Mouse (Mus musculus) midbrain, embryonic 12.5 days (tissue): ENCODE data around the gene Slc39a13. TPM values are rescaled to one million over a fixed set of nuclear protein-coding genes. Genes with fewer than 3 reads are reported as not detected.
"Not testable (repeated sequence)": the region's sequence is repeated elsewhere in the genome, so short reads cannot be mapped to it uniquely, and the experiment has no call there.

ENCODE experiments used
- ATAC-seq: fragments of 200-750 bp; cut with Nextera tagmentation; 2 replicates; pipeline ENCODE4 v1.8.0; 2017; ENCODE audit warnings: low read depth, moderate TSS enrichment, moderate library complexity; ENCODE audit not compliant: low FRiP score
- H3K27ac ChIP-seq: fragments of 300-500 bp; sonication (generic); replicated peaks from 2 replicates; pipeline ENCODE4 v1.5.1; 2016; ENCODE audit warnings: mild to moderate bottlenecking
- H3K27me3 ChIP-seq: fragments of 300-500 bp; sonication (generic); 2 replicates; pipeline ENCODE4 v1.6.1; 2016; ENCODE audit warnings: mild to moderate bottlenecking
- H3K36me3 ChIP-seq: fragments of 300-500 bp; sonication (generic); 2 replicates; pipeline ENCODE4 v1.6.1; 2016
- H3K4me1 ChIP-seq: fragments of 300-500 bp; sonication (generic); 2 replicates; pipeline ENCODE4 v1.6.1; 2016
- H3K4me2 ChIP-seq: fragments of 300-500 bp; sonication (generic); replicated peaks from 2 replicates; pipeline ENCODE4 v1.6.1; 2016; ENCODE audit warnings: mild to moderate bottlenecking, moderate library complexity
- H3K4me3 ChIP-seq: fragments of 300-500 bp; sonication (generic); 2 replicates; pipeline ENCODE4 v1.5.1; 2016; ENCODE audit warnings: mild to moderate bottlenecking
- H3K9ac ChIP-seq: fragments of 300-500 bp; sonication (generic); replicated peaks from 2 replicates; pipeline ENCODE4 v1.6.1; 2016; ENCODE audit warnings: mild to moderate bottlenecking, moderate library complexity
- H3K9me3 ChIP-seq: fragments of 300-500 bp; sonication (generic); 2 replicates; pipeline ENCODE4 v1.6.1; 2016; ENCODE audit warnings: mild to moderate bottlenecking
- WGBS: fragments of 180-500 bp; shearing (Covaris S2); methylation state at CpG from one replicate; pipeline ENCODE4 v1.1.7; 2016; 5-methylcytosine and 5-hydroxymethylcytosine counted together
- polyA plus RNA-seq: library from polyadenylated mRNA; unstranded; fragments of >200 nt; fragmentation: Nextera tagmentation; extraction: Ambion mirVana; gene quantifications from 2 replicates; pipeline ENCODE4 v1.2.1, GENCODE M21; 2016

Slc39a13 gene
- polyA plus RNA-seq, 1 experiment from 2014 or later: 30.8 TPM

DNA sequence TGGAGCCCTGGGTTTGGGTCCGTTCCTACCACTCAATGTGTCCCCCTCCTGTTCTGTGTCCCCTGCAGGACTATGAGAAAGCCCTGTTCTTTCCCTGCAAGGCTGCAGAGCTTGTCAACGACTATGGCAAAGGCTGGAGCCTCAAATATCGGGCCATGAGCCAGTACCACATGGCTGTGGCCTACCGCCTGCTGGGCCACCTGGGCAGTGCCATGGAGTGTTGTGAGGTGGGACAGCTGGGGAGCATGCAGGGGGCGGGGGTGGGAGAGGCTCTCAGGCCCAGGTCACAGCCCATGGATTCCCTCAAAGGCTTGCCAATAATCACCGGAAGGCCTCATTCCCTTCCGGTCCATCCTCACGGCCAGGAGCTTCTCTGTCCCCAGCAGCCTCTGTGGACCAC, 28.4 kb downstream of the Slc39a13 start:
- Histone ChIP-seq H3K9me3 (no peaks in the 10 kb centered on the region), H3K27ac (no peak overlapping the region), H3K4me3 (no peak overlapping the region), H3K4me2 (no peak overlapping the region), H3K36me3 (no peaks in the 10 kb centered on the region), H3K27me3 (no peaks in the 10 kb centered on the region), H3K9ac (no peak overlapping the region), H3K4me1 (no peaks in the 10 kb centered on the region; the same call in 1 of the 2 replicates)
- ATAC-seq: no peak
- WGBS: 74% methylated on average over 8 of the region's 8 CpGs

DNA sequence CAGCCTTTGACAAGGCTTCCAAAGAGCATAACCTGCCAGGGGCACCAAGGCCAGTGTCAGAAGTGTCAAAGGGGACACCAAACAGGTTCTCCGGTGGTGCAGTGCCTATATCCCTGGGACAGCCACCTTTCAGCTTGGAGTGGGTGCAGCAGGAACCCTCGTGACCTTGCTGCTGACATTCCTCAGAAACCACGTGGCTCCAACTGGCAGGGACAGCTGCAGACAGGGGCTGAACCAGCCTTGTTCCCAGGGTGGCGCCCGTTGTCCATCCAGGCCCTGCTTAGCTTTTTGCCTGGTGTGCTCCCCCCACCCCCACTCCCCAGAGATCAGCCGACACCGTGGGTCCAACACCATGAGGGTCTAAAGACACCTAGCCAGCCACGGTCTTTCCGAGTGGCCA, 34.8 kb downstream of the Slc39a13 start, which contains the start of gene Rapsn:
Gene Rapsn (plus strand): TSS at position 236 of the 400 bp plus-strand sequence.
- no peak within 1 kb of the TSS for H3K27ac ChIP-seq
- no peak within 1 kb of the TSS for H3K4me3 ChIP-seq
- H3K4me2 ChIP-seq: no peak within 1 kb of the TSS
- ATAC-seq: no peak
- 72% methylated on average over 9 of the region's 9 CpGs for WGBS
- H3K27me3 ChIP-seq: no peaks in the 10 kb centered on the region
- no peaks in the 10 kb centered on the region for H3K36me3 ChIP-seq
- no peaks in the 10 kb centered on the region for H3K4me1 ChIP-seq
- no peak within 1 kb of the TSS for H3K9ac ChIP-seq
- H3K9me3 ChIP-seq: no peaks in the 10 kb centered on the region

DNA sequence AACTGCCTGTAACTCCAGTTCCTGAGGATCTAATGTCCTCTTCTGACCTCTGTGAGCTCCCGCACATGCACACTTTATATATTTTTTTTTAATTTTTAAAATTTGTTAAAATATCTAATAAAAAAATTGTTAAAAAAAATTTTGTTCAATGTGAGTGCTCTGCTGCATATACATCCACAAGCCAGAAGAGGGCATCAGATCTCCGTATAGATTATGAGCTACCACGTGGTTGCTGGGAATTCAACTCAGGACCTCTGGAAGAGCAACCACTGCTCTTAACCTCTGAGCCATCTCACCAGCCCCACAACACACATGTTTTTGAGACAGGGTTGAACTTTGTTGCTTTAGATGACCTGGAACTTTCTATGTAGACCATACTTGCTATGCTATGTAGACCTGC, 37.2 kb downstream of the Slc39a13 start:
- no peak for ATAC-seq
- no peaks in the 10 kb centered on the region for H3K36me3 ChIP-seq
- H3K4me2 ChIP-seq: no peak overlapping the region
- no peak overlapping the region for H3K4me3 ChIP-seq
- no peaks in the 10 kb centered on the region for H3K9me3 ChIP-seq
- H3K27me3 ChIP-seq: no peaks in the 10 kb centered on the region
- 14% methylated on average over 3 of the region's 3 CpGs for WGBS
- H3K9ac ChIP-seq: no peak overlapping the region
- H3K27ac ChIP-seq: no peak overlapping the region
- no peaks in the 10 kb centered on the region for H3K4me1 ChIP-seq

DNA sequence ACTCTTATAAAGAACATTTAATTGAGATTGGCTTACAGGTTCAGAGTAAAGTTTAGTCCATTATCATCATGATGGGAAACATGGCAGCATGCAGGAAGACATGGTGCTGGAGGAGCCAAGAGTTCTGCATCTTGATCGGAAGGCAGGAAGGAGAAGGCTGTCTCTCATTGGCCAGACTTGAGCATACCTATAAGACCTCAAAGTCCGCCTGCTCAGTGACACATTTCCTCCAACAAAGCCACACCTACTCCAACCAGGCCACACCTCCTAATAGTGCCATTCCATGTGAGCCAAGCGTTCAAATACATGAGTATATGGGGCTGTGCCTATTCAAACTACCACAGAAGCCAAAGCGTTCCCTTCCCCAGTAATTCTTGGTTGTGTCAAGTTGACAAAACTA, 39.0 kb downstream of the Slc39a13 start:
- Histone ChIP-seq H3K4me2 (no peak overlapping the region), H3K27ac (no peak overlapping the region), H3K9ac (no peak overlapping the region), H3K4me1 (no peaks in the 10 kb centered on the region), H3K9me3 (no peaks in the 10 kb centered on the region), H3K36me3 (no peaks in the 10 kb centered on the region), H3K4me3 (no peak overlapping the region), H3K27me3 (no peaks in the 10 kb centered on the region)
- ATAC-seq: no peak
- 87% methylated on average over 4 of the region's 4 CpGs for WGBS

DNA sequence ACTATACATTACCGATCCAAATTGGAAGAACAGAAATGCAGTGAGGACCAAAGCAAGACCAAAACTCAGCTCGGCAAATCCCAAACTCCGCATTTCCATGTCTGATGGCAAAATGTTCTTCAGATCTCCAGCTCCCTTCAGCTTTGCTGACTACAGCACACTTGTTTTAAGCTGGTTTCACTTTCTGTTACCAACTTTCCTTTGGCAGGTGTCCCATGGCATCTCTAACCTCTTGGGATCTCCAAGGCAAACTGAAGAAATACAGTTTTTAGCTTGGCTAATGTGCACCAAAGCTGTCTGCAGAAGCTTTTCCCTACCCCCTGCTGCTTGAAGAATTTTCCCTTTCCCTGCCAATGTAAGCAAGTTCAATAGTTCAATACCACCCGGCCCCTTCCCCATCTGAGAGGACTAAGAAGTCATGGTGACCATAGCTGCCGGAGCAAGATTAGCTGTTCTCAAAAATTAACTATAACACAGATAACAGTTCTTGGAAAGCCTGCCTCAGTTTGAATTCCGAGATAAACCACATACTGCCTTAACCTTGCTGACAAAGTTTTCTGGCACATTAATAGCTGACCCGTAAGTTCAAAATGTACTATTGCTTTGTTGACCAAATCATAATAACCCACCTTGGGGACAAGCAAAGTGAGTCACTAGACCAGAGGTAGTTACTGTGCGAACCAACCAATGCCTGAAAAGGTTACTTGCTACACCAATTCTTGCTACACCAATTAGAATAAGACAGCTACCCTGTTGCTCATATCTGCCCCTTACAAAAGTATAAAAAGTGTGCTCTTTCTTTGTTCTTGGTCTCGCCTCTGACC, 42.6 kb downstream of the Slc39a13 start:
- Histone ChIP-seq H3K4me3 (no peak overlapping the region), H3K27ac (no peak overlapping the region), H3K27me3 (no peaks in the 10 kb centered on the region), H3K9ac (no peak overlapping the region), H3K36me3 (no peaks in the 10 kb centered on the region), H3K4me2 (no peak overlapping the region), H3K9me3 (no peaks in the 10 kb centered on the region), H3K4me1 (no peaks in the 10 kb centered on the region)
- ATAC-seq: no peak
- WGBS: 87% methylated on average over 9 of the region's 9 CpGs

DNA sequence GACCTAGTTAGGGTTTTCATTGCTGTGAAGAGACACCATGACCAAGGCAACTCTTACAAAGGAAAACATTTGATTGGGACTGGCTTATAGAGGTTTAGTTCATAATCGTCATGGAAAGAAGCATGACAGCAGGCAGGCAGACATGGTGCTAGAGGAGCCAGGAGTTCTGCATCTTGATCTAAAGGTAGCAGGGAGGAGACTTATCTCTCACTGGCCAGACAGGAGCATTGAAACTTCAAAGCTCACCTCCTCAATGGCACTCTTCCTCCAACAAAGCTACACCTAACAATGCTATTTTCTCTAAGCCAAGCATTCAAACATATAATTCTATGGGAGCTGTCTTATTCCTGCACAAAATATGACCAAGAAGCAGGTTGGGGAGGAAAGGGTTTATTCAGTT, 43.7 kb downstream of the Slc39a13 start:
- WGBS: 75% methylated on average over 1 of the region's 1 CpGs
- Histone ChIP-seq H3K4me1 (no peaks in the 10 kb centered on the region), H3K4me2 (no peak overlapping the region), H3K4me3 (no peak overlapping the region), H3K9me3 (no peaks in the 10 kb centered on the region), H3K36me3 (no peaks in the 10 kb centered on the region), H3K27me3 (no peaks in the 10 kb centered on the region), H3K27ac (no peak overlapping the region), H3K9ac (no peak overlapping the region)
- ATAC-seq: no peak

DNA sequence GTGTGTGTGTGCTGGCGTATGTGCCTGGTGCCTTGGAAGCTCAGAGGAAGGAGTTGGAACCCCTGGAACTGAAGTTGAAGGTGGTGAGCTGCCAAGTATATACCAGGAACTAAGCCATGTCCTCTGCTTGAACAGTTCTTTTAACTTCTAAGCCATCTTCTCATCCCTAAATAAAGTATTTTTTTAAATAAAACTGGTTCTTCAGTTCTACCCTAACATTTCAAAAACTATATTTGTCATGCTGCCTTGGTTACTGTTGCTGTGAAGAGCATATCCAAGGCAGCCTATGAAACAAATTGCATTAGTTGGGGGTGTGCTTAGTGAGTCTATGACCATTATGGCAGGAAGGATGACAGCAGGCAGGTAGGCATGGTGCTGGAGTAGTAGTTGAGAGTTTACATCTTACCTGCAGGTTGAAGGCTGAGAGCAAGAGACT, 45.1 kb downstream of the Slc39a13 start:
- no peak overlapping the region for H3K4me3 ChIP-seq
- H3K9me3 ChIP-seq: no peaks in the 10 kb centered on the region
- H3K9ac ChIP-seq: no peak overlapping the region
- ATAC-seq: no peak
- H3K27me3 ChIP-seq: no peaks in the 10 kb centered on the region
- H3K27ac ChIP-seq: no peak overlapping the region
- WGBS: 89% methylated on average over 1 of the region's 1 CpGs
- no peak overlapping the region for H3K4me2 ChIP-seq
- H3K4me1 ChIP-seq: no peaks in the 10 kb centered on the region
- H3K36me3 ChIP-seq: peaks cover 7% of the 10 kb centered on the region

DNA sequence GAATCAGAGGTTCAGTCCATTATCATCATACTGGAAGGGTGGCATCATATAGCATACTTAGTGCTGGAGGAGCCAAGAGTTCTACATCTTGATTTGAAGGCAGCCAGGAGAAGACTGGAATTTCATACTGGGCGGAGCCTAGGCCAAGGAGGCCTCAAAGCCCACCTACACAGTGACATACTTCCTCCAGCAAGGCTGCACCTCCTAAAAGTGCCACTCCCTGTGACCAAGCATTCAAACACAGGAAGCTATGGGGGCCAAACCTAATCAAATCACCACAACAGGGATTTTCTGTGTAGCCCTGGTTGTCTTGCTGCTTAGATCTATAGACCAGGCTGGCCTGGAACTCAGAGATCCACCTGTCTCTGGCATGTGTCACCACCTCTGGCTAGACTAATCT, 46.3 kb downstream of the Slc39a13 start:
- Histone ChIP-seq H3K4me2 (no peak overlapping the region), H3K36me3 (peaks cover 15% of the 10 kb centered on the region), H3K4me1 (no peaks in the 10 kb centered on the region), H3K27ac (no peak overlapping the region), H3K9me3 (no peaks in the 10 kb centered on the region), H3K4me3 (no peak overlapping the region), H3K27me3 (no peaks in the 10 kb centered on the region), H3K9ac (no peak overlapping the region)
- WGBS: 100% methylated on average over 1 of the region's 1 CpGs
- no peak for ATAC-seq

DNA sequence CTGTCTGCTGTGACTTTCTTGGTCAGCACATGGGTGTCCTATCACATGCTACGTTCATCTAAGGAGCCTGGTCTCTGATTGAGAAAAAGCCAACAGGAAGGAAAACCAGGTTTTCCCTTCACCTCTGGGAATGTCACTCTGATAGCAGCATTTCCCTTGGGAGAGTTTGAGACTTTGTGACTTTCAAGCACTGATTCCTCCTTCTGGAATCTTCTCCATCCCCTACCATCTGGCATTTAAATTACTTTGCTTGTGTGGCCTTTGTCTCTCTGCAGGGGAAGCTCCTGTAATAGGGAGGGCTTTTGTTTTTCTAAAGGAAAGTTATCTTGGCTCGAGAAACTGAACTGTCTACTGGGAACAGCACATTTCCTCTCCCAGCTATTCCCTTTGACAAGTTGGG, 47.1 kb downstream of the Slc39a13 start:
- Histone ChIP-seq H3K4me2 (no peak overlapping the region), H3K4me1 (no peaks in the 10 kb centered on the region), H3K36me3 (peaks cover 15% of the 10 kb centered on the region), H3K4me3 (no peak overlapping the region), H3K9me3 (no peaks in the 10 kb centered on the region), H3K9ac (no peak overlapping the region), H3K27ac (no peak overlapping the region), H3K27me3 (no peaks in the 10 kb centered on the region)
- ATAC-seq: no peak
- 75% methylated on average over 2 of the region's 2 CpGs for WGBS

DNA sequence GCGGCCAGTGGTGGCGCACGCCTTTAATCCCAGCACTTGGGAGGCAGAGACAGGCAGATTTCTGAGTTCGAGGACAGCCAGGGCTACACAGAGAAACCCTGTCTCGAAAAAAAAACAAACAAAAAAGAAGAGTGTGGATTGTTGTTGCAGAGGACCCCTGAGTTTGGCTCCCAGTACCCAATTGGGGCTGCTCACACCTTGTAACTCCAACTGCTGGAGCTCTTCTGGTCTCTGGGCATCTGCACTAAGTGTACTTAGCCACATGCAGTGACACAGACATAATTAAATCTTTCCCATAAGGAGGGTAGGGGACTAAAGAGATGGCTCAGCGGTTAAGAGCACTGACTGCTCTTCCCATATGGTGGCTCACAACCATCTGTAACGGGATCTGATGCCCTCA, 48.0 kb downstream of the Slc39a13 start:
- 97% methylated on average over 7 of the region's 7 CpGs for WGBS
- H3K27ac ChIP-seq, H3K4me3 ChIP-seq, H3K27me3 ChIP-seq, H3K4me2 ChIP-seq, H3K4me1 ChIP-seq, ATAC-seq, H3K9ac ChIP-seq, H3K9me3 ChIP-seq: not testable (repeated sequence)
- H3K36me3 ChIP-seq: peaks cover 18% of the 10 kb centered on the region

DNA sequence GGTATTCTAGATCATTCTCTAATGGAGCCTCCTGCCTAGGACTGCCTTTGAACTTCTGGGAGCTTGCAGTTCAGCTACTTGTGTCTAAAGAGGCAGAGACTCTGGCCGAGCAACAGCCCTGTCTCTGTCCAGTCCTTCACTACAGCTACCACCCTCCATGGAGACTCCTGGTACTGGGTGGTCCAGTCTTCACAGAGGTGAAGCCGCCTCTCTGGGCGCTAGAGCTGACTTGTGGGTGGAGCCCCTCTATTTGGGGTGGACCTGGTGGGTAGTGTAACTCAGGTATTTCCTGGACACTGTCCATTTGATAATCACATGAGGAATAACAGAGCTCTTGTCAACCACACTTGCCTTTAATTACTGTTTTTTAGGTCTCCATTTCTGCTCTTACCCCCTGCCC, 50.3 kb downstream of the Slc39a13 start:
- ATAC-seq: no peak
- 95% methylated on average over 3 of the region's 3 CpGs for WGBS
- H3K36me3 ChIP-seq: peaks cover 37% of the 10 kb centered on the region

DNA sequence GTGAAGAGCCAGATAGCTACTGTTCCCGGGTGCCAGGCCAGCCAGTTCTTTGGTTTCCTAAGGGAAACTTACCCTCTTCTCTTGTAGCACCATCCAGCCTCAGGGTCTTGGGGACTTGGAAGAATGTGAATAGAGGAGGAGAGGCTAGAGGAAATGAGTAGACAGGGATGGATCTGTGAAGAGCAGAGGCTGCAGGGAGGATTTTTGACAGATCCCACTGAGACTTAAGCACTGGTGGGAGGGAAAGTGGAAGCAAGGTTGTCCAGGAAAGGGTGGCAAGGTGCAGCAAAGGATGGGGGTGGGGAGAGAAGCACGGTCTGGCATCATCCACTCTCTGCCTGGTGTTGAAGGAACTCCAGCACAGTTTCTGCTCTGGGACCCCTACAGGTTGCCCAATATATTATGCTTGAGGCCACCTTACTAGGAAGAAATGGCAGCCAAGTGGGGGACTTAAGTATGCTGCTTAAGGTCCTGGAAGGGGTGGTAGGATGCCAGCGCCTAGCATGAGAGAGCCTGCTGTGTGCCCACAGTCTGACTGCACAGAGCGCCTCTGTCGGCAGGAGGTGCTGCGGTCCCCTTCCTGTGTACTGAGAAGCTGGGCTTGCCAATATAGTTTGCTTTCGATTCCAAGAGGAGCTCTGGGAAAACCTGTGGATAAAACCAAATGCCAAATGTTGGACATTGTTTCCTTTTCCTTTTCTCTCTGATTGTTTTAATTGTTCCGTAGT, 52.0 kb downstream of the Slc39a13 start:
- H3K4me1 ChIP-seq: no peaks in the 10 kb centered on the region
- H3K36me3 ChIP-seq: peaks cover 54% of the 10 kb centered on the region
- 90% methylated on average over 8 of the region's 8 CpGs for WGBS
- no peaks in the 10 kb centered on the region for H3K9me3 ChIP-seq
- no peak overlapping the region for H3K4me3 ChIP-seq
- H3K9ac ChIP-seq: no peak overlapping the region
- no peak overlapping the region for H3K27ac ChIP-seq
- H3K4me2 ChIP-seq: no peak overlapping the region
- no peak for ATAC-seq
- H3K27me3 ChIP-seq: no peaks in the 10 kb centered on the region

More for the DNA sequence above, 50.3 kb downstream of the Slc39a13 start:
- no peaks in the 10 kb centered on the region for H3K4me1 ChIP-seq
- no peak overlapping the region for H3K27ac ChIP-seq
- no peak overlapping the region for H3K9ac ChIP-seq
- H3K4me3 ChIP-seq: no peak overlapping the region
- H3K4me2 ChIP-seq: no peak overlapping the region
- H3K27me3 ChIP-seq: no peaks in the 10 kb centered on the region
- no peaks in the 10 kb centered on the region for H3K9me3 ChIP-seq
